Mouse (Mus musculus) olfactory bulb, adult 2 months (tissue): Measurements from ENCODE around the gene Gtpbp8.

Experiments
- CTCF ChIP-seq: fragments of 200-500 bp; IDR thresholded peaks from 2 replicates; pipeline ENCODE4 v1.5.1; 2012; ENCODE audit warnings: low read depth, mild to moderate bottlenecking, low read length, moderate library complexity; ENCODE audit not compliant: insufficient read depth
- POLR2A ChIP-seq: fragments of 200-500 bp; IDR thresholded peaks from 2 replicates; pipeline ENCODE4 v1.6.1; 2012; ENCODE audit warnings: mild to moderate bottlenecking, low read depth, low read length, moderate library complexity; ENCODE audit not compliant: insufficient read depth

DNA sequence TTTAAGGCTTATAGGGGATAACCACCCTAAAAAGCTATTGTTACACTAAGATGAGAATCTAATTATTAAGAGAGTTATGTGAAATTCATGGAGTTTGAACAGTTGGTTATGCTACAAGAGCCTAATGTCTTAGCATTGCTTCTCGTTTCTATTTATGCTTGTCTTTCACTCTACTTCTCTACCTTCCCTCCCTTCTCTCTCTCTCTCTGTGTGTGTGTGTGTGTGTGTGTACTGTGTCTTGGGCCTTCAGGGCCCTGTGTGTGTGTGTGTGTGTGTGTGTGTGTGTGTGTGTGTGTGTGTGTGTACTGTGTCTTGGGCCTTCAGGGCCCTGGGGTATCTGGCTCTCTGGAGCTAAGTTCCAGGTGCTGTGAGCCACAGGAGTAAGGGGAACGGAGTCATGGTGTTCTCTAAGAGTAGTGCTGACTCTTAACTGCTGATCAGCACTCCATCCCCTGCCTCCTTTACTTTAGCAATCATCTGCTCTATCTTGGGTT, 29.0 kb downstream of the Gtpbp8 start:
- no peak for TF ChIP-seq CTCF
- TF ChIP-seq POLR2A, result no peak
